ENCODE assay signal across 13 mouse cellular contexts in the genomic region with DNA sequence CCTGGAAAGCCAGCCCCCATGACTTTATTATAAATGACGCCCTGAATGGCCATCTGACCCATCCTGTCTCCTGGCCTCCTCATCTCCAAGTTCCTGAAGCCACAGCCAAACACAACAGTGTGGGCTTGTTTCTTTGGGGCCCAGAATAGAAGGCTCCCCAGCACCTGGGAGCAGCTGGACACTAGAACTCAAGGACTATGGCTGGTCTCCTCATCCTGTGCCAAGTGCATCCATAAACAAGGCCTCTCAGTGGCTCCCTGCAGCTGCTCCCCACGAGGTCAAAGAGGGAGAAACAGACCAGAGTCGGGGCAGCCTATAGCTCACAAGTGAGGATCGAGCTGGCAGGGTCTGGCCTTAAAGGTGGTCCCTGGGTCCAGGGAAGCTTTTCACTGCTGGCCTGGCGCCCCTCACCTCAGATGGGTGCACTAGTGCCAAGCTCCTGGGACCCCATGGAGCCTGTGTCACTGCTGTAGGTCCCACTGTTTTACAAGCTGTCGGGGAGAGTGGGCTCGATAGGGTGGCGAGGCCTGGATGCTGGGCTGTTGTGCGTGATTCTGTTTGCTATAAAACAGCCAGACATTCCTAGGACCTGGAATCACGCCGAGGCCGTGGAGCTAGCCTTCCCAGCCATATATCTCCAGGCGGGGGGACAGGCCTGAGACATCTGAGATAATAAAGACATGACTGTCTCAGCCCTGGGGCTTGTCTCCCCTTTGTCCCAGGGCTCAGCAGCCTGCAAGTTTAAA. TPM values are rescaled to one million over a fixed set of nuclear protein-coding genes. Genes with fewer than 3 reads are reported as not detected.
DNase-seq lines count a peak whose midpoint lies in the region; ATAC-seq and TF ChIP-seq lines count a peak whose summit lies in the region.
"Had no signal": no experiment of that assay in that cellular context is flagged by ENCODE, and none has a peak within 500 bp of the region (broad histone marks: within the 10 kb centered on the region; RNA-seq: fewer than 3 reads in every experiment).

No protein-coding gene starts in this region.

- no peaks in the 10 kb centered on the region for H3K9me3 ChIP-seq in heart, embryonic 11.5 days (replicated peaks; ENCODE audit: control insufficient read depth, low read length)
- no peaks in the 10 kb centered on the region for H3K9me3 ChIP-seq in heart, postnatal 0 days (replicated peaks; ENCODE audit: control insufficient read depth, low read length)

- no peaks in the 10 kb centered on the region for H3K79me2 ChIP-seq in heart, adult 2 months (replicated peaks; ENCODE audit: control insufficient read depth, insufficient read depth, low read length)

- no peaks in the 10 kb centered on the region for H3K27me3 ChIP-seq in heart, embryonic 11.5 days (ENCODE audit: control insufficient read depth, insufficient read depth, low read length)
- H3K27me3 ChIP-seq in heart, adult 2 months (ENCODE audit: control insufficient read depth, insufficient read depth, low read length), result no peaks in the 10 kb centered on the region
- H3K27me3 ChIP-seq in heart, postnatal 0 days (ENCODE audit: control insufficient read depth, insufficient read depth, low read length), result no peaks in the 10 kb centered on the region

- 0 out of 2 replicates have a peak overlapping the region, but pooled peaks have one; percentile 28 for H3K9ac ChIP-seq in heart, embryonic 11.5 days (ENCODE audit: low read depth, low read length)
- no peak overlapping the region for H3K9ac ChIP-seq in heart, adult 2 months (ENCODE audit: low read depth, low read length)
- H3K9ac ChIP-seq in heart, postnatal 0 days (replicated peaks; ENCODE audit: low read depth, low read length), result 0 out of 2 replicates have a peak overlapping the region, but pooled peaks have one; percentile 2

- no peak overlapping the region for H3K4me3 ChIP-seq in heart, embryonic 11.5 days (ENCODE audit: low read depth, low read length)
- H3K4me3 ChIP-seq in heart, adult 2 months, result no peak overlapping the region
- H3K4me3 ChIP-seq in heart, postnatal 0 days (ENCODE audit: low read depth, low read length), result no peak overlapping the region
- no peak overlapping the region for H3K4me3 ChIP-seq in gastrocnemius, adult 2 months

- H3K4me2 ChIP-seq in heart, embryonic 11.5 days, result no peak overlapping the region
- H3K4me2 ChIP-seq in heart, postnatal 0 days (ENCODE audit: low read depth, low read length), result no peak overlapping the region

- ATAC-seq in heart, embryonic 11.5 days (replicated peaks; ENCODE audit: insufficient number of reproducible peaks, low FRiP score, low TSS enrichment), result no peak
- ATAC-seq in heart, postnatal 0 days (ENCODE audit: insufficient read depth, low read depth), result no peak
- ATAC-seq: activated CD4-positive, CD25-positive, alpha-beta regulatory T cell, adult 4 months had no signal

- TF ChIP-seq POLR2A in heart, adult 2 months (IDR thresholded peaks at IDR 0.05; ENCODE audit: insufficient read depth, low read depth, low read length), result no peak

- no peak for TF ChIP-seq CTCF in heart, adult 2 months (IDR thresholded peaks at IDR 0.05)
- no peak for TF ChIP-seq CTCF in heart, postnatal 0 days (IDR thresholded peaks at IDR 0.05; ENCODE audit: low read depth)
- no peak for TF ChIP-seq CTCF in gastrocnemius, adult 2 months (IDR thresholded peaks at IDR 0.05)

- no peak for DNase-seq in heart, adult 2 months
- DNase-seq in brain, adult 2 months (ENCODE audit: low read depth, low spot score), result peak; percentile 34
- DNase-seq in heart, postnatal 0 days (ENCODE audit: low spot score), result no peak
- peak; percentile 71 to 81 for DNase-seq in kidney, postnatal 4 days
- no peak for DNase-seq in cerebellum, adult 18-20 months
- DNase-seq in yolk sac, embryonic 10.5 days (ENCODE audit: low spot score), result no peak
- DNase-seq in gastrocnemius, adult 2 months, result no peak
- DNase-seq: cerebellum, adult 2 months; thymus, postnatal 4 days had no signal

- no peaks in the 10 kb centered on the region for H3K4me1 ChIP-seq in heart, embryonic 11.5 days (ENCODE audit: control insufficient read depth, insufficient read depth, low read length)
- H3K4me1 ChIP-seq in heart, adult 2 months (ENCODE audit: control insufficient read depth, insufficient read depth, low read length), result no peaks in the 10 kb centered on the region
- H3K4me1 ChIP-seq in heart, postnatal 0 days (ENCODE audit: control insufficient read depth, insufficient read depth), result no peaks in the 10 kb centered on the region

- WGBS in heart, embryonic 11.5 days (ENCODE audit: insufficient replicate concordance), result 72% methylated on average over 13 of the region's 13 CpGs
- WGBS in heart, adult 2 months, result 59% methylated on average over 13 of the region's 13 CpGs
- 63% methylated on average over 13 of the region's 13 CpGs for WGBS in heart, postnatal 0 days

- no peak overlapping the region for H3K27ac ChIP-seq in heart, embryonic 11.5 days (ENCODE audit: low read depth, low read length)
- no peak overlapping the region for H3K27ac ChIP-seq in heart, adult 2 months
- 0 out of 2 replicates have a peak overlapping the region, but pooled peaks have one; percentile 9 for H3K27ac ChIP-seq in heart, postnatal 0 days (ENCODE audit: low read depth)
- no peak overlapping the region for H3K27ac ChIP-seq in gastrocnemius, adult 2 months
- H3K27ac ChIP-seq: macrophage had no signal

- intact Hi-C loops in heart, adult 2 months (cut with DNase I), result no loop called here
- intact Hi-C loops in gastrocnemius, adult 2 months (cut with DNase I), result no loop called here

- peaks cover 3% of the 10 kb centered on the region; the same call in 1 of the 2 replicates for H3K36me3 ChIP-seq in heart, embryonic 11.5 days (ENCODE audit: control insufficient read depth, insufficient read depth, low read length)
- no peaks in the 10 kb centered on the region for H3K36me3 ChIP-seq in heart, adult 2 months (ENCODE audit: control insufficient read depth, insufficient read depth, low read length)
- no peaks in the 10 kb centered on the region for H3K36me3 ChIP-seq in heart, postnatal 0 days (replicated peaks; ENCODE audit: control insufficient read depth, insufficient read depth, low read length)

- TF ChIP-seq EP300 in heart, adult 2 months (IDR thresholded peaks at IDR 0.05; ENCODE audit: insufficient read depth, low read depth, low read length), result no peak
- TF ChIP-seq EP300 in heart, postnatal 0 days (IDR thresholded peaks at IDR 0.05; ENCODE audit: low read depth), result no peak

RNA-seq across cellular contexts. Expression of gene Wnt4, which starts 28.7 kb away (rescaled TPM):
- 2.2 and 2.9 TPM in 2 replicates for polyA plus RNA-seq in heart, embryonic 11.5 days (2014; fragmentation: Nextera tagmentation; extraction: Ambion mirVana)
- under 1 TPM; 0.23 to 0.25 TPM for total RNA-seq in heart, adult 2 months (2021)
- polyA plus RNA-seq in heart, adult 2 months (2012; rRNA removed), result 0.26 and 0.47 TPM in 2 replicates
- total RNA-seq in heart, postnatal 0 days (2014; rRNA removed; ENCODE audit: low replicate concordance), result 0.58 and 2.9 TPM in 2 replicates
- polyA plus RNA-seq in heart, postnatal 0 days (2015; fragmentation: Nextera tagmentation; extraction: Ambion mirVana), result 0.29 and 0.36 TPM in 2 replicates
- total RNA-seq in gastrocnemius, adult 2 months (2021), result 10 to 100 TPM in 1 of 2 experiments, 1 to 10 TPM in 1; 9.2 to 13.0 TPM
- total RNA-seq: hematopoietic stem cell, adult 5-6 weeks had no signal
- polyA plus RNA-seq: macrophage had no signal

RNA-seq across cellular contexts. Expression of gene Cdc42, which starts 51.5 kb away (rescaled TPM):
- 525 and 599 TPM in 2 replicates for polyA plus RNA-seq in heart, embryonic 11.5 days (2014; fragmentation: Nextera tagmentation; extraction: Ambion mirVana)
- total RNA-seq in heart, adult 2 months (2021), result 100 to 1,000 TPM; 136 to 137 TPM
- 68.4 and 141 TPM in 2 replicates for polyA plus RNA-seq in heart, adult 2 months (2012; rRNA removed)
- 295 and 311 TPM in 2 replicates for total RNA-seq in heart, postnatal 0 days (2014; rRNA removed; ENCODE audit: low replicate concordance)
- polyA plus RNA-seq in heart, postnatal 0 days (2015; fragmentation: Nextera tagmentation; extraction: Ambion mirVana), result 395 and 397 TPM in 2 replicates
- total RNA-seq in gastrocnemius, adult 2 months (2021), result 100 to 1,000 TPM; 169 to 187 TPM

Comparison
In these comparisons a context has a peak if more than half of its experiments do, and no peak if none do; other contexts are left out.
1. DNase-seq: peak in brain, adult 2 months (single experiment) and kidney, postnatal 4 days (2 of 2); none in heart, adult 2 months (0 of 2), heart, postnatal 0 days (single experiment), cerebellum, adult 18-20 months (0 of 2), yolk sac, embryonic 10.5 days (single experiment) and gastrocnemius, adult 2 months (single experiment).